Mouse (Mus musculus) layer of hippocampus, adult 11-12 months (tissue): ENCODE results near the gene Wnt9b.
A peak's percentile ranks its signal among the peaks of the same experiment; 100 is the strongest.
"Not testable (repeated sequence)": the region's sequence is repeated elsewhere in the genome, so short reads cannot be mapped to it uniquely, and the experiment has no call there.

ENCODE experiments used
- DNase-seq: peaks from one replicate; pipeline ENCODE4 v3.0.0; 2022; ENCODE audit warnings: low spot score

The Wnt9b gene

DNA sequence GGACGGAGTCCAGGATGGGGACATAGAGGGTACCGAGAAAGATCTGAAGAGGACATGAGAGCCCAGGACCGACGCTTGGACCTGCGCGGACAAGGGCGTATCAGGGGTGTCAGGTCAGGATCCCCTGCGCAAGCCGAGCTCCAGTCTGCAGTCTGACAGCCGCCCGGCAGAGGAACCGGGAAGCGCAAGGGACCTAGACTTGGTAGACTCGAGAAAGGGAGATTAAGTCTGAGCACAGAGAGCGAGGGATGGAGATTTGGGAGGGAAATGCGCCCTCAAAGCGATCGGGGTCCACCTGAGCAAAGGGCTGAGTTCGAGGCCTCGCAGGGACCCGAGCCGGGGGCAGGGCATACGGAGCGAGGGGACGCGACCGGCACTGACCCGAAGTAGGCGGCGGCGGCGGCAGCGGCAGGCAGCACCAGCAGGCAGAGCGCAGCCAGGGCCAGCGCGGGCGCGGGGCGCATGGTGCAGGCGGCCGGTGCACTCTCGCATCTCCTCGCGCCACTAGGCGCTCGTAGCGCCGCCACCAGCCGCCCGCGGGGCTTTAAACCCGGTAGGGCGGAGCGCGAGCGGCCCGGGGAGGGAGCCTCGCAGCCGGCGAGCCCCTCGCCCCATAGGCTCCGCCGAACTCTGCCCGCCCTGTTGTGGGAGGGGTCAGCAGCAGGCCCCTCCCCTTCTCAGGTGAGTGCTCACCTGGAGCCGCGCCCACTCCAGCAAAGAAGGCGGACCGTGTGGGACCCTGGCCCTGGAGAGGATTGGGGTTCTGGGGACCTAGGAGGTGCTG, at the start of gene Wnt9b:
Gene Wnt9b (minus strand): TSS at position 516 of the 784 bp plus-strand sequence.
- DNase-seq = no peak

DNA sequence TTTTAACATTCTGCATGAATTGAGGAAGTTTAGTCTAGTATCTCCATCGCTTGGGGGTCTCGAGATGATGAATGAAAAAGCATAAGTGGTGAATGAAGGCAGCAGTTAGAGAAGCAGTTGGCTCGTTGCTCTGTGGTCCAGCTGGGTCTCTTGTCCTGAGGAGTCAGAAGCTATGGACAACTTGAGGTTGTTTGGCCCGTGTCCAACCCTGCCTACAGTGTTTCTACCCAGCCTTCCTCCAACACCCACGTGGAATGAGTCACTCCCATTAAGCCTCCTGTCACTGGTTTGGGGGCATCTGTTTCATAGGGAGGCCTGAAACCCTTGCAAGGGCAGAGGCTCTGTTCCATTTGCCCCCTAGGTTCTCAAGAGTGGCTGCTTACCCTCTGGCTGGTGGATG, 40.3 kb upstream of the Wnt9b start:
- DNase-seq = no peak

- no peak for DNase-seq
Measured at GRCm38 (mm10) chr11:103780152-103780551, 30.5 kb upstream of the Wnt9b start.

DNA sequence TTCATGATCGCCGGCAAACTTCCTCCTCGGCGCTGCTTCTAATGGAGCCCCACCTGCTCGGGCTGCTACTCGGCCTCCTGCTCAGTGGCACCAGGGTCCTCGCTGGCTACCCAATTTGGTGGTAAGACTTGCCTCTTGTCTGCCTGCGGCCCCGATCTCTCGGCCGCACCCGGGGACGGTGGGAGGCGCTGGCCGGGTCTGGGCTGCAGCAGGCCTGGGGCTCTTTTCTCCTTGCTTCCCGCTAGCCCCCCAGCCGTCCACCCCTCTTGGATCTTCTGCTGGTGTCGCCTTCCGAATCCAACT, 24.6 kb upstream of the Wnt9b start:
- DNase-seq = no peak

DNA sequence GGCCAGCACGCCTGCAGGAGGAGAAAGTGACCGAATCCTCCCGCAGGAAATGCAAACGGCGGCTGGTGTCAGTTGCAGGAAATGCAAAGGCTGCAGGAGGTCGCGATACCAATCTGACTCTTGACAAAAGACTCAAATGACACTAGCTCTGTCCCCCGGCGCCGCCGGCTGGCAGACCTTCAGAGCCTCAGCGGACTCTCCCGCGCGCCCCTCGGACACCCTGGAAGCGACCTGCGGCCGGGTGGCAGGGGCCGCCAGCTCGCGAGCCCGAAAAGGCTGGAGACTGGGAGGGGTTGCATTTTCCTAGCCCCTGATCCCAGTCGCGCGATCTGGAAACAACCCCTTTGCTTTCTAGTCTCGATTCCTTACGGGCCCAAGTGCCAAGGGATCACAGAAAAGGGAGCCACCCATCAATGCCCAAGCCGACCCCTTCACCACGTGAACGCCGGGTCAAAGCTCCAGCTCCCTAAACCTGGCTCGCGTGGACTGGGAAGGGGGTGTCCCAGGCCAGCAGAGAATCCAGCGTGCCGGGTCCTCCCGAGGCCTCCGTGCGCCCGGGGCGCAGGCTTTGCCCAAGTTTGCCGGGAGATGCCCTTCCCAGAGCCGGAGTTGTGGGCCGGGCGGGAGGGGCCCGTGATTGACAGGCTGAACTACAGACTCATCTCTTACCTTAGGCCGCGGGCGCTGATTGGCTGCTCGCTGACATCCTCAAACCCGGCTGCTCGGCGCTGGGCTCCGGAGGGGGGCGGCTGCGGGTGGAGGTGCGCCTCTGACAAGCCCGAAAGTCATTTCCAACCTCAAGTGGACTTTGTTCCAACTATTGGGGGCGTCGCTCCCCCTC, 24.0 kb upstream of the Wnt9b start, which contains the start of gene Wnt3:
Gene Wnt3 (plus strand): TSS at position 764 of the 841 bp plus-strand sequence.
- DNase-seq = no peak

GRCm38 (mm10) chr11:103772505-103773386, 23.1 kb upstream of the Wnt9b start:
- DNase-seq = no peak

DNA sequence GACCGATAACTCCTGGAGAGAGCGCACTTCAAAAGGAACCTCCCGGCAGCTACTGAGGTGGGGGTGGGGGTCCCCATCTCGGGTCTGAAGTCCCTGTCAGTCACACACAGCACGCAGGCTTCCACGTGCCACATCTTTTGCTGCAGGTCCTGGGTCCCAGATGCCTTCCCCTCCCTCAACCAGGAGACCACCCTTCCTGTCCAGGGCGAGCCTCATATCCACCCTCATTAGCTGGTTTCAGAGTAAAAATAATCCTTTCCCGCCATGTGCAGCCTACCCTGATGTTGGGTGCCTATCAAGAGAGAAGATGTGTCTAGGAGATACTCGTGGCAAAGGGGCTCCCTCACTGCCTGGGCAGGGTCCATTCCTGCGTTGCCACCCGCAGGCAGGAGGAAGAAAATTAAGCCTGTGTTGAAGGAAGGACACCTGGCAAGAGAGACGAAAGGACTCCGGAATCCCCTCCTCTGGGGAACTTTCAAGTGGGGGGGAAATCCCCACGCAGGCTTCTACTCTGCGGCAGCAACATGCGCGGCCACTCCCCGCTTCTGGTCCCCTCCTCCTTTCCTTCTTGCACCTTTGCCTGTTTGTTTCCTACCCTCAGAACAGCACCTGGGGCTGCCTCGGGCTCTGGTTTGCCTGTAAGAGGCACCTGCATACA, 21.7 kb upstream of the Wnt9b start:
- DNase-seq = no peak

GRCm38 (mm10) chr11:103765556-103766011, 16.0 kb upstream of the Wnt9b start:
- DNase-seq = no peak

DNA sequence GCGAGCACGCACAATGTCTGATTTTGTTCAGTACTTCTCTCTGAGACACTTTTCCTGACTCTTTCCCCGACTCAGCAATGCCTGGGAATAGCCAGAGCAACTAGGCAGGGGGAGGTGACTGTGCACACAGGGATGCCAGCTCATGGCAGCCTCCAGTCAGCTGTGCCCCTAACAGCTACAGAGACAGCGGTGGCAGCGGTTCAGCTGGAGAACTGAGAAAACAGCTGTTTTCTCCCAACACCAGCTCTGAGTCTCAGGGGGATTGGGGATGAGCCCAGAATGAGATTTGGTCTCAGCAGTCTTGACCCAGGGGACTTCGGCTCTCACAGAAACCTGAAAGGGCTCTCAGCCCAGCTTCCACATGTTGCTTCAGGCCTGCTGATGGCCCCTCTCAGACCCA, 15.0 kb upstream of the Wnt9b start:
- DNase-seq = no peak

- DNase-seq = peak; percentile 72
Measured at GRCm38 (mm10) chr11:103763410-103764163, 14.0 kb upstream of the Wnt9b start.

GRCm38 (mm10) chr11:103760891-103761290, 11.3 kb upstream of the Wnt9b start:
- not testable (repeated sequence) for DNase-seq

GRCm38 (mm10) chr11:103760101-103760500, 10.5 kb upstream of the Wnt9b start:
- no peak for DNase-seq

DNA sequence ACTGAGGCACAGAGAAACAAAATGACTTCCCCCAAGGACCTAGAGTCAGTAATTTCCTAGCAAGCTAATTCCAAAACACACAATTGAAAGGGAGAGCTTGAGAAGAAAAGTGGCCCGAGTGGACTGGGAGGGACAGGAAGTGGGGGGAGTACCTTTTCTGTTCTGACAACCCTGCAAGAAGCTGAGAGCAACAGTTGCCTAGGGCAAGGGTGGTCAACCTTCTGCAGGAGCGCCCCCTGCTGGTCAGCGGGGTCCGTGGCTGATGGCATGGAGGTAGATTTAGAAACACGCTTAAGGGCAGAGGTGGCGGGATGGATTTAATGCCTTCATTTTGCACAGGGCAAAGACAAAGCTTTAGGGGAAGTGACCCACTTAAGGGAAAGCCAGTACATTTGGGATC, 9.1 kb upstream of the Wnt9b start:
- DNase-seq = peak; percentile 64

- no peak for DNase-seq
Measured at GRCm38 (mm10) chr11:103758054-103758453, 8.4 kb upstream of the Wnt9b start.

GRCm38 (mm10) chr11:103750612-103751011, 991 bp upstream of the Wnt9b start:
- DNase-seq = no peak

DNA sequence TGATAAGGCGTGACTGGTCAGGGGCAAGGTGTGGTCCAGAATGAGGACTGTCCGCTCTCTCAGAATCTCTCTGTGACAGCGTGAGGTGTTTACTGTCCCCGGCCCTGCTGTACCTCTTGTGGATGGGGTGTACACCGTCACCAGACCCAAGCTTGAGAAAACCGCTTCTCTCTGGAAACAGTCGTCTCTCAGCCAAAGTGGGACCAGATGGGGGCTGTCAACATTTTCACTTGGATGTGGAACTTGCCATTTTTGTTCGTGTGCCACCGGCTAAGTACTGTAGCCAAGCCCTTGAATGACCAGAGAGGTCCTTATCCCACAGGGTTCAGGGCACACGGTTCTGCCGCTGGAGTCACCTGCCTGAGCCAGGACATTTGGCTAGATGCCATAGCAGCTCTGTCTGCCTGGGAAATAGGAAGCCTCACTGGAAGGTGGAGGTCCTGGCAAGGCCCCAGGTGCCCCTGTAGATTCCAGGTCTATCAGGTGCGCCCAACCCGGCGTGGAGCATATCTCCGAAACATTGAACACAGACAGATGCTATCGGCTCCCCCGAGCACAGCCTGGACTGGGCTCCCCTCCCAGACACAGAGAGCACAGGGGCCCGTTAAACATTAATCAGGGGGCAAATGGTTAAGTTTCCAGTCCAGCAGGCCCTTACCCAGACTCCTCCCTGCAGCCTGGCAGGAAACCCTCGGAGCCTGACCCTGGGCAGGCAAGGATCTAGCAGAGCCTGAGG, 14.4 kb downstream of the Wnt9b start:
- no peak for DNase-seq

DNA sequence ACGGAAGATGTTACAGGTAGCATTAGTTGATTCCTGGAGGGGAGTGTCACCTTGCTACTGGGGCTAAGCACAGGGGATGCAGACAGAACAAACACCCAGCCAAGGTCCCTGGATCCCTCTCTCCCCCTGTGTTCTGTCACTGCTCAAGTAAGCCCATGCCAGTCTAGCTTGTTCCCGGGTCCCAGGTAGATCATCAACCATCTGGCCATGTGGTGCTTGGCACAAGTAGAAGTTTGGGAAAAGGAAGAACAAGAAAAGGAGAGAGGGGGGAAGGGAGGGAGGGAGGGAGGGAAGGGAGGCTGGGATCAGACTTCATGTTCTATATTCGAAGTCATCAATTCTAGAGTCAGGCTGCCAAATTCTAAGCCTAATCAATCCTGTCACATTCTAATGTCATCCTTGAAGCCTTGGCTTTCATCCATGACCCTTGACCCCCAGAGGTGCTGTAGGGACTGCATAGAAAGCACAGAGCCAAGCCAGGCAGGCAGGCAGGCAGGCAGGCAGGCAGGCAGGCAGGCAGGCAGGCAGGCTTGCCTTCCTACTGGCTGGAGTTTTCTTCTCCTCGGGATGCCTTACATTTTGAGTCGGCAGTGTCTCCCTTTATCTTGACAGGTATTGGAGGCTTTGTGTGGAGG, 15.1 kb downstream of the Wnt9b start:
- DNase-seq = no peak

DNA sequence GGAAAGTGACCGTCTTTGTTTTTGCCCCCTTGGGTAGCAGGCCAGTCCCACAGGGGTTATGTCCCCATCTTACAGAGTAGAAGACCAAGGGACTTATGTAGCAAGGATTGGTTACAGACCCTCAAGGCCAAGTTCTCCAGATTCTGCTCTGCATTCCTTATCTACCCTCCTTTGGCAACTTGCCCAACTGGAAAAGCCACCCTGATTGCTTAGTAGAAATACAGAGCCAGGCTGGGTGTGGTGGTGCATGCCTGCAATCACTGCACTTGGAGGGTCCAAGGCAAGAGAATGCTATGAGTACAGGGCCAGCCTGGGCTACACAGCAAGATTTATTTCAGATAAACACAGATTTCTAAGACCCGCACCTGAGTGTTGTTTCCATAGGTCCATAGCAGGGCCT, 15.7 kb downstream of the Wnt9b start:
- DNase-seq = no peak

GRCm38 (mm10) chr11:103733069-103733468, 16.6 kb downstream of the Wnt9b start:
- DNase-seq = no peak

- DNase-seq = no peak
Measured at GRCm38 (mm10) chr11:103732306-103732705, 17.3 kb downstream of the Wnt9b start.
